Mouse (Mus musculus) embryonic facial prominence, embryonic 14.5 days (tissue): ENCODE measurements around the gene Olfr1051. TPM values are rescaled to one million over a fixed set of nuclear protein-coding genes. Genes with fewer than 3 reads are reported as not detected.
"Not testable (repeated sequence)": the region's sequence is repeated elsewhere in the genome, so short reads cannot be mapped to it uniquely, and the experiment has no call there.

Source experiments
- ATAC-seq: fragments of 200-750 bp; cut with Nextera tagmentation; 2 replicates; pipeline ENCODE4 v1.8.0; 2017; ENCODE audit warnings: low read depth, moderate number of reproducible peaks, moderate TSS enrichment
- DNase-seq: peaks from one replicate; pipeline ENCODE4 v3.0.0-alpha.2; 2015; ENCODE audit warnings: low spot score
- H3K27ac ChIP-seq: fragments of 300-500 bp; sonication (generic); replicated peaks from 2 replicates; pipeline ENCODE4 v1.5.1; 2014; ENCODE audit warnings: low read depth, mild to moderate bottlenecking, low read length, moderate library complexity
- H3K27me3 ChIP-seq: fragments of 300-500 bp; sonication (generic); replicated peaks from 2 replicates; pipeline ENCODE4 v1.6.1; 2014; ENCODE audit warnings: low read length; ENCODE audit not compliant: control insufficient read depth, insufficient read depth
- H3K36me3 ChIP-seq: fragments of 300-500 bp; sonication (generic); 2 replicates; pipeline ENCODE4 v1.6.1; 2014; ENCODE audit warnings: low read length, mixed read lengths; ENCODE audit not compliant: control insufficient read depth, insufficient read depth
- H3K4me1 ChIP-seq: fragments of 300-500 bp; sonication (generic); 2 replicates; pipeline ENCODE4 v1.6.1; 2014; ENCODE audit warnings: antibody characterized with exemption, low read length; ENCODE audit not compliant: control insufficient read depth, insufficient read depth
- H3K4me2 ChIP-seq: fragments of 300-500 bp; sonication (generic); 2 replicates; pipeline ENCODE4 v1.6.1; 2014; ENCODE audit warnings: low read depth, mild to moderate bottlenecking, low read length, moderate library complexity, mixed read lengths
- H3K4me3 ChIP-seq: fragments of 300-500 bp; sonication (generic); 2 replicates; pipeline ENCODE4 v1.5.1; 2014; ENCODE audit warnings: low read depth, mild to moderate bottlenecking, low read length
- H3K9ac ChIP-seq: fragments of 300-500 bp; sonication (generic); 2 replicates; pipeline ENCODE4 v1.6.1; 2014; ENCODE audit warnings: low read depth, mild to moderate bottlenecking, low read length, moderate library complexity, mixed read lengths
- H3K9me3 ChIP-seq: fragments of 300-500 bp; sonication (generic); 2 replicates; pipeline ENCODE4 v1.6.1; 2016; ENCODE audit warnings: low read length; ENCODE audit not compliant: control insufficient read depth
- WGBS: fragments of 180-500 bp; shearing (Covaris S2); extraction: QIAGEN DNeasy Blood & Tissue Kit; methylation state at CpG from one replicate; pipeline ENCODE4 v1.1.7; 2014; 5-methylcytosine and 5-hydroxymethylcytosine counted together
- polyA plus RNA-seq: library from polyadenylated mRNA; unstranded; fragments of >200 nt; fragmentation: Nextera tagmentation; extraction: Ambion mirVana; gene quantifications from 2 replicates; pipeline ENCODE4 v1.2.1, GENCODE M21; 2014

Olfr1051 gene
- not detected in 2 replicates for polyA plus RNA-seq

DNA sequence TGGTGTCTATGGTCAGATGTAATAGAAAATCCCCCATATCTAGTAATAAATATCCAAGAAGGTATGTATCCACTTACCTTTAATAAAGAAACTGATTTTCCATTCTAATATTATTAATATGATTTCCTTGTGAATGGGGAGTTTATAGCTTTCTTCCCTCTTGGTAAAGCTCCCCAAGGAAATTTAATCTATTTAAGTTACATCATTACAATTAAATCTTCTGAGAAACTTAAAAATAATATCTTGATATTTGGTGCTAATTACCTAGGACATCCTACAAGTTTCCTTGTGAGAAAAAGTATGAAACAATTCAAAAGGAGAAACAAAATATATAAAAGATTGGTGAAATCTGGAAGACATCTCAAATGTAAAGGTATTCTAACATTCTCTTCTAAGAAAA is at the start of gene Olfr1051:
Gene Olfr1051, minus strand, starts transcription at position 101 of the 400 bp plus-strand sequence.
- not testable (repeated sequence) for H3K36me3 ChIP-seq, DNase-seq, H3K9me3 ChIP-seq, H3K27me3 ChIP-seq, H3K9ac ChIP-seq, H3K4me2 ChIP-seq, H3K4me3 ChIP-seq, ATAC-seq, H3K4me1 ChIP-seq, H3K27ac ChIP-seq

DNA sequence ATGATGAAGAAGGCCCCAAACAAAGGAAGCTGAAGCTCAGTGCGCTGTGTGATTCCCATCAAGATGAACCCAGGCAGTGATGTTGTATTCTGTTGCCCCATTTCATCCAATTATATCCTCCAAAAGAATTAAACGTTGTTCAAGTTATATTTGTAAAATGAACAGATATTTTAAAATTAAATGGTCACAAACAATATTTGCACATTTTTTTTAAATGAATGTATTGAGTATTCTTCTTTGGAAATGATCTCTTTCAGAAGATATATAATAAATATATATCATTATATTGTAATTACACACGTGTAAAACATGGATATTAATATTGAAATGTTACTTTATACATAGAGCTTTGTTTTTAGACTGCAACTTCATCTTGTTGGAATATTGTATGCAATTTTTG is 36.3 kb upstream of the Olfr1051 start, which contains the start of gene Olfr1053:
Gene Olfr1053, minus strand, starts transcription at position 101 of the 400 bp plus-strand sequence.
- H3K9me3 ChIP-seq, result no peaks in the 10 kb centered on the region
- H3K4me2 ChIP-seq, result no peak within 1 kb of the TSS
- H3K4me1 ChIP-seq, result no peaks in the 10 kb centered on the region
- no peak within 1 kb of the TSS for H3K27ac ChIP-seq
- ATAC-seq (no peak), DNase-seq (no peak)
- WGBS, result 62% methylated on average over 3 of the region's 3 CpGs
- no peak within 1 kb of the TSS for H3K9ac ChIP-seq
- no peak within 1 kb of the TSS for H3K4me3 ChIP-seq
- H3K27me3 ChIP-seq, result no peaks in the 10 kb centered on the region
- H3K36me3 ChIP-seq, result no peaks in the 10 kb centered on the region

- no peak for ATAC-seq
- H3K36me3 ChIP-seq, result no peaks in the 10 kb centered on the region
- H3K4me1 ChIP-seq, result no peaks in the 10 kb centered on the region
- no peaks in the 10 kb centered on the region for H3K27me3 ChIP-seq
- H3K4me3 ChIP-seq, result no peak within 1 kb of the TSS
- no peaks in the 10 kb centered on the region for H3K9me3 ChIP-seq
- DNase-seq, result no peak
- H3K27ac ChIP-seq, result no peak within 1 kb of the TSS
- H3K9ac ChIP-seq, result no peak within 1 kb of the TSS
- no peak within 1 kb of the TSS for H3K4me2 ChIP-seq
Measured at GRCm38 (mm10) chr2:86292155-86292554, 13.3 kb upstream of the Olfr1051 start, which contains the start of gene Olfr1052. TSS of gene Olfr1052 (plus strand) at chr2:86292455.

DNA sequence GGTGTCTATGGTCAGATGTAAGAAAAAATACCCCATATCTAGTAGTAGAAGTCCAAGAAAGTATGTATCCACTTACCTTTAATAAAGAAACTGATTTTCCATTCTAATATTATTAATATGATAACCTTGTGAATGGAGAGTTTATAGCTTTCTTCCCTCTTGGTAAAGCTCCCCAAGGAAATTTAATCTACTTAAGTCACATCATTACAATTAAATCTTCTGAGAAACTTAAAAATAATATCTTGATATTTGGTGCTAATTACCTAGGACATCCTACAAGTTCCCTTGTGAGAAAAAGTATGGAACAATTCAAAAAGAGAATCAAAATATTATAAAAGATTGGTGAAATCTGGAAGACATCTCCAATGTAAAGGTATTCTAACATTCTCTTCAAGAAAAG is 20.7 kb downstream of the Olfr1051 start, which contains the start of gene Olfr1049:
Gene Olfr1049, minus strand, starts transcription at position 101 of the 400 bp plus-strand sequence.
- not testable (repeated sequence) for H3K9ac ChIP-seq, ATAC-seq, H3K36me3 ChIP-seq, H3K27ac ChIP-seq, DNase-seq, H3K27me3 ChIP-seq, H3K4me2 ChIP-seq, H3K9me3 ChIP-seq, H3K4me1 ChIP-seq, H3K4me3 ChIP-seq

- ATAC-seq, result no peak
- Histone ChIP-seq H3K27ac (no peak within 1 kb of the TSS), H3K27me3 (no peaks in the 10 kb centered on the region), H3K4me2 (no peak within 1 kb of the TSS), H3K9ac (no peak within 1 kb of the TSS), H3K4me3 (no peak within 1 kb of the TSS), H3K9me3 (no peaks in the 10 kb centered on the region), H3K4me1 (no peaks in the 10 kb centered on the region), H3K36me3 (no peaks in the 10 kb centered on the region)
- no peak for DNase-seq
Measured at GRCm38 (mm10) chr2:86240189-86240588, 38.7 kb downstream of the Olfr1051 start, which contains the start of gene Olfr1048. TSS of gene Olfr1048 (minus strand) at chr2:86240289.

- Histone ChIP-seq H3K4me3 (no peak within 1 kb of the TSS), H3K9me3 (no peaks in the 10 kb centered on the region), H3K36me3 (no peaks in the 10 kb centered on the region), H3K4me1 (no peaks in the 10 kb centered on the region), H3K4me2 (no peak within 1 kb of the TSS), H3K27me3 (no peaks in the 10 kb centered on the region), H3K9ac (no peak within 1 kb of the TSS), H3K27ac (no peak within 1 kb of the TSS)
- WGBS, result 94% methylated on average over 1 of the region's 1 CpGs
- DNase-seq (no peak), ATAC-seq (no peak)
Measured at GRCm38 (mm10) chr2:86231301-86231700, 47.6 kb downstream of the Olfr1051 start, which contains the start of gene Olfr1047. TSS of gene Olfr1047 (minus strand) at chr2:86231401.

Other genes starting within 250 kb of the Olfr1051 start
- 0.04 TPM in 2 replicates for gene Olfr1034, start 233.2 kb downstream of the Olfr1051 start, polyA plus RNA-seq
- not detected in 2 replicates for gene Olfr1036, start 205.1 kb downstream of the Olfr1051 start, polyA plus RNA-seq
- not detected in 2 replicates for gene Olfr1037, start 191.7 kb downstream of the Olfr1051 start, polyA plus RNA-seq
- gene Olfr1039, start 143.2 kb downstream of the Olfr1051 start, polyA plus RNA-seq, result not detected in 2 replicates
- gene Olfr1040, start 132.4 kb downstream of the Olfr1051 start, polyA plus RNA-seq, result not detected in 2 replicates
- gene Olfr1042, start 117.2 kb downstream of the Olfr1051 start, polyA plus RNA-seq, result not detected in 2 replicates
- gene Olfr1043, start 111.6 kb downstream of the Olfr1051 start, polyA plus RNA-seq, result not detected in 2 replicates
- 0.09 TPM in 1 of 2 replicates, not detected in the other for gene Olfr1044, start 101.3 kb downstream of the Olfr1051 start, polyA plus RNA-seq
- not detected in 2 replicates for gene Olfr52, start 93.4 kb downstream of the Olfr1051 start, polyA plus RNA-seq
- not detected in 2 replicates for gene Olfr1045, start 76.1 kb downstream of the Olfr1051 start, polyA plus RNA-seq
- gene Olfr1046, start 59.8 kb downstream of the Olfr1051 start, polyA plus RNA-seq, result not detected in 2 replicates
- not detected in 2 replicates for gene Olfr1047, start 47.7 kb downstream of the Olfr1051 start, polyA plus RNA-seq
- gene Olfr1048, start 38.8 kb downstream of the Olfr1051 start, polyA plus RNA-seq, result 0.29 TPM in 1 of 2 replicates, not detected in the other
- gene Olfr1049, start 20.8 kb downstream of the Olfr1051 start, polyA plus RNA-seq, result not detected in 2 replicates
- 0.11 TPM in 1 of 2 replicates, not detected in the other for gene Olfr1052, start 13.4 kb upstream of the Olfr1051 start, polyA plus RNA-seq
- not detected in 2 replicates for gene Olfr1053, start 36.2 kb upstream of the Olfr1051 start, polyA plus RNA-seq
- gene Olfr1054, start 56.3 kb upstream of the Olfr1051 start, polyA plus RNA-seq, result not detected in 2 replicates
- gene Olfr1055, start 71.2 kb upstream of the Olfr1051 start, polyA plus RNA-seq, result not detected in 2 replicates
- 0.21 TPM in 1 of 2 replicates, not detected in the other for gene Olfr1056, start 83.4 kb upstream of the Olfr1051 start, polyA plus RNA-seq
- gene Olfr1057, start 99.3 kb upstream of the Olfr1051 start, polyA plus RNA-seq, result not detected in 2 replicates
- 0.18 and 0.22 TPM in 2 replicates for gene Olfr1058, start 109.5 kb upstream of the Olfr1051 start, polyA plus RNA-seq
- gene Olfr1061, start 135.0 kb upstream of the Olfr1051 start, polyA plus RNA-seq, result not detected in 2 replicates
- gene Olfr1062, start 147.7 kb upstream of the Olfr1051 start, polyA plus RNA-seq, result 0.07 TPM in 1 of 2 replicates, not detected in the other
- 0.15 and 0.25 TPM in 2 replicates for gene Olfr1065, start 171.5 kb upstream of the Olfr1051 start, polyA plus RNA-seq
- gene Olfr1066, start 177.2 kb upstream of the Olfr1051 start, polyA plus RNA-seq, result not detected in 2 replicates
- gene Olfr228, start 208.3 kb upstream of the Olfr1051 start, polyA plus RNA-seq, result 0.13 TPM in 1 of 2 replicates, not detected in the other
- not detected in 2 replicates for gene Olfr1076, start 229.4 kb upstream of the Olfr1051 start, polyA plus RNA-seq